Mouse (Mus musculus) small intestine, adult 2 months (tissue): Measurements from ENCODE around the gene Tjp2.

Experiments
- CTCF ChIP-seq: fragments of 200-500 bp; IDR thresholded peaks from 2 replicates; pipeline ENCODE4 v1.5.1; 2012; ENCODE audit warnings: low read depth, mild to moderate bottlenecking, control low read depth, inconsistent platforms, low read length, moderate library complexity, mixed read lengths; ENCODE audit not compliant: insufficient replicate concordance, insufficient read length; ENCODE audit errors: extremely low read depth
- POLR2A ChIP-seq: fragments of 200-500 bp; IDR thresholded peaks from 2 replicates; pipeline ENCODE4 v1.6.1; 2012; ENCODE audit warnings: low read depth, mild to moderate bottlenecking, control low read depth, inconsistent platforms, low read length, moderate library complexity

DNA sequence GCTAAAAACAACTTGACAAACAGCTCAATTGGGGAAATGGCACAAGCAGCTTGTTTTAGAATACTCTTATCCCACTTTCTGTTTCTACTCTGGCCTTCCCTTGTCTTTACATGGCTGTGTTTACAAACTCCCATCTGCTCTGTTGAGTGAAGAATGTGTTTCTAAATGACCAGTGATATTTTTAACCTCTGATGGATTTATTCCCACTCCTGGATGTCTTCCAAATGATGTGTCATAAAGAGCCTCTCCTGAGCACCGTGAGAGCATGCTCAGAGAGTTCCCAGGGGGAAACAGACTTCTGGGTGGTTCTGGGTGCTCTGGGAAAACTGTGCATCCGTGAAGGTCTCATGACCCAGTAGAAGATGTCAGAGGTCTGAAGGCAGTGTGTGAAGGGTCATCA, 169.9 kb downstream of the Tjp2 start:
- no peak for TF ChIP-seq CTCF
- no peak for TF ChIP-seq POLR2A
